Mouse (Mus musculus): Measurements from ENCODE around the gene Mas1. TPM values are rescaled to one million over a fixed set of nuclear protein-coding genes. Genes with fewer than 3 reads are reported as not detected.
A peak's percentile ranks its signal among the peaks of the same experiment; 100 is the strongest.

The Mas1 gene
- total and polyA plus RNA-seq, 2 experiments from 2014 or later, result 0.10 to 0.19 TPM

DNA sequence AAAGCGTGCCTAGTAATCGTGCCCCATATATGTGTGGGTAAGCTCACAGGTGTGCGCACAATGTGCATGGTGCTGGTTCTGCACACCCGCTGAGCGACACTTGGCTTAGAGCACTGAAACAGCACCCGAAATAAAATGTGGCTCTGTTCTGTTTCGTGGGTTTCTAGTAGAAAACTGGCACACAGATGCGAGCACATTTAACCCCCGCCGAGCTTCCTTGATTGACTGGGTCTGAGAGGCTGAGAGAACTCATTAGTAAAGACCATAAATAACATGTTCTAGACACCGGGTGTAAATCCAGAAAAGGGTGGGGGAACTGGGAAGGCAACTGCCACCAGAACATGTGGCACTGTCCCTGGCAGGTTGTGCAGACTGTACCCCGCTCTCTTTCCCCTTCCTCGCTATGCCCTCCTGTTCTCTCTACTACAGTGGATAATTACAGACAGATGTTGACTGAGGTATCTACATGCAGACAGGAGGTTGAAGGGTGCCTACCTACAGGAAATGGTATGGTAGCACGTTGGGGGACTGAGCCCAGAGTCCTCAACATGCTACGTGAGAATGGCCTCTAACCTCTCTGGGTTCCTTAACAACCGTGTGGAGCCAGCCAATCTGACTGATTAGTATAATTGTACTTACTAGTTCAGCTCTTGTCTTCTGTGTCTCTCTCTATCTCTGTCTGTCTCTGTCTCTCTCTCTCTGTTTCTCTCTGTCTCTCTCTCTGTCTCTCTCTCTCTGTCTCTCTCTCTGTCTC is 4.5 kb upstream of the Mas1 start:
- DNase-seq (ENCODE audit: low spot score) (peak; percentile 18), ATAC-seq (no peak)
- no peaks in the 10 kb centered on the region for H3K36me3 ChIP-seq (ENCODE audit: insufficient read depth, low read length)
- no peak for TF ChIP-seq CTCF (IDR thresholded peaks at IDR 0.05; ENCODE audit: low read depth)
- no peaks in the 10 kb centered on the region for H3K9me3 ChIP-seq (ENCODE audit: low read length)
- no peak overlapping the region for H3K4me2 ChIP-seq (ENCODE audit: low read depth, low read length)
- H3K4me1 ChIP-seq (ENCODE audit: insufficient read depth, low read length), result no peaks in the 10 kb centered on the region
- H3K27me3 ChIP-seq (ENCODE audit: insufficient read depth, low read length), result no peaks in the 10 kb centered on the region
- WGBS, result 56% methylated on average over 16 of the region's 16 CpGs
- no peak overlapping the region for H3K27ac ChIP-seq
- no peak overlapping the region for H3K4me3 ChIP-seq (ENCODE audit: low read length)
- no peak overlapping the region for H3K9ac ChIP-seq (replicated peaks; ENCODE audit: low read length)

DNA sequence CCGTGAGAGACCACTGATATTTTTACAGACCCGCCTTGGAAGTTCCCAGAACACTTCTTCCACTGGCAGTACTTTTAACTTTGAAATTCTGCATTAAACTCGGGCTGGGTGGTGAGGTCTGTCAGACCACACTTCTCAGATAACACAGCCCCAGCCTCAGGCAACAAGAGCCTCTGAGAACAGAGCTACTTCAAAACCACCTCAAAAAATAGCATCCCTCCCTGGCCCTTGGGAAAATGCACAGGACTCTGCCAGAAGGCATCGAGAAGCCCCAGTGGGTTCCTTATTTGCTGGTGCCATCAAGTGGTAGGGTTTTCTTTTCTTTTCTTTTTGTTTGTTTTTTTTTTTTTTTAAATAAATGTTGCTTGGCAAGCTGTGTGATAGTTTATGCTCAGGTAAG is 697 bp upstream of the Mas1 start:
- H3K4me3 ChIP-seq (ENCODE audit: low read length), result no peak overlapping the region
- H3K27ac ChIP-seq, result no peak overlapping the region
- DNase-seq (ENCODE audit: low spot score), result no peak
- no peak overlapping the region for H3K9ac ChIP-seq (replicated peaks; ENCODE audit: low read length)
- 46% methylated on average over 4 of the region's 4 CpGs for WGBS
- H3K4me1 ChIP-seq (ENCODE audit: insufficient read depth, low read length), result no peaks in the 10 kb centered on the region
- H3K27me3 ChIP-seq (ENCODE audit: insufficient read depth, low read length), result no peaks in the 10 kb centered on the region
- no peaks in the 10 kb centered on the region for H3K36me3 ChIP-seq (ENCODE audit: insufficient read depth, low read length)
- no peak overlapping the region for H3K4me2 ChIP-seq (ENCODE audit: low read depth, low read length)
- H3K9me3 ChIP-seq (ENCODE audit: low read length), result no peaks in the 10 kb centered on the region
- no peak for ATAC-seq
- TF ChIP-seq CTCF (IDR thresholded peaks at IDR 0.05; ENCODE audit: low read depth), result no peak

- Histone ChIP-seq H3K9ac (replicated peaks; ENCODE audit: low read length) (no peak overlapping the region), H3K27me3 (ENCODE audit: insufficient read depth, low read length) (no peaks in the 10 kb centered on the region), H3K36me3 (ENCODE audit: insufficient read depth, low read length) (no peaks in the 10 kb centered on the region), H3K9me3 (ENCODE audit: low read length) (no peaks in the 10 kb centered on the region), H3K4me2 (ENCODE audit: low read depth, low read length) (no peak overlapping the region), H3K27ac (no peak overlapping the region), H3K4me3 (ENCODE audit: low read length) (no peak overlapping the region), H3K4me1 (ENCODE audit: insufficient read depth, low read length) (no peaks in the 10 kb centered on the region)
- DNase-seq (ENCODE audit: low spot score) (no peak), ATAC-seq (no peak)
- 79% methylated on average over 10 of the region's 10 CpGs for WGBS
- no peak for TF ChIP-seq CTCF (IDR thresholded peaks at IDR 0.05; ENCODE audit: low read depth)
These were observed 1.1 kb downstream of the Mas1 start for GRCm38 (mm10) chr17:12866853-12867252.

DNA sequence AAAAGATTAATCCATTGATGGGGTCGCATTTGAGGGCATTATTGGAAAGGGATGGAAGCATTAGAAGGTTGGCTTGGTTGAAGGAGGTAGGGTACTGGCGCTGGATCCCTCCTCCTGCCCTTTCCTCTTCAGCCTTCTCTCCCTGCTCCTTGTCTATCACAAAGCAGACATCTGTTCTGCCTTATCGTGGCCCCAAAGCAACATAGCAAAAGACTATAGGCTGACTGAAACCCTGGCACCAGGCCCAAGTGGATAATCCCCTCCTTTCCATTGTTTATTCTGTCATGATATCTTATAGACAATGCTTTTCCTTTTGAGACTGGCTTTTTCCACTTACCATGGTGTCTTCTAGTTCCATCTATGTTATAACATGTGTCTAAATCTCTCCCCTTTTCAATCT is 2.5 kb downstream of the Mas1 start:
- Histone ChIP-seq H3K27ac (no peak overlapping the region), H3K4me3 (ENCODE audit: low read length) (no peak overlapping the region), H3K27me3 (ENCODE audit: insufficient read depth, low read length) (no peaks in the 10 kb centered on the region), H3K36me3 (ENCODE audit: insufficient read depth, low read length) (no peaks in the 10 kb centered on the region), H3K9ac (replicated peaks; ENCODE audit: low read length) (no peak overlapping the region), H3K4me1 (ENCODE audit: insufficient read depth, low read length) (no peaks in the 10 kb centered on the region), H3K4me2 (ENCODE audit: low read depth, low read length) (no peak overlapping the region), H3K9me3 (ENCODE audit: low read length) (no peaks in the 10 kb centered on the region)
- 64% methylated on average over 3 of the region's 3 CpGs for WGBS
- no peak for TF ChIP-seq CTCF (IDR thresholded peaks at IDR 0.05; ENCODE audit: low read depth)
- DNase-seq (ENCODE audit: low spot score) (no peak), ATAC-seq (no peak)

- Histone ChIP-seq H3K4me1 (ENCODE audit: insufficient read depth, low read length) (no peaks in the 10 kb centered on the region), H3K27ac (no peak overlapping the region), H3K36me3 (ENCODE audit: insufficient read depth, low read length) (no peaks in the 10 kb centered on the region), H3K27me3 (ENCODE audit: insufficient read depth, low read length) (no peaks in the 10 kb centered on the region), H3K9ac (replicated peaks; ENCODE audit: low read length) (no peak overlapping the region), H3K4me2 (ENCODE audit: low read depth, low read length) (no peak overlapping the region), H3K4me3 (ENCODE audit: low read length) (no peak overlapping the region), H3K9me3 (ENCODE audit: low read length) (no peaks in the 10 kb centered on the region)
- TF ChIP-seq CTCF (IDR thresholded peaks at IDR 0.05; ENCODE audit: low read depth), result no peak
- no peak for DNase-seq (ENCODE audit: low spot score)
- ATAC-seq, result no peak
These were observed 3.8 kb downstream of the Mas1 start for GRCm38 (mm10) chr17:12864111-12864510.

DNA sequence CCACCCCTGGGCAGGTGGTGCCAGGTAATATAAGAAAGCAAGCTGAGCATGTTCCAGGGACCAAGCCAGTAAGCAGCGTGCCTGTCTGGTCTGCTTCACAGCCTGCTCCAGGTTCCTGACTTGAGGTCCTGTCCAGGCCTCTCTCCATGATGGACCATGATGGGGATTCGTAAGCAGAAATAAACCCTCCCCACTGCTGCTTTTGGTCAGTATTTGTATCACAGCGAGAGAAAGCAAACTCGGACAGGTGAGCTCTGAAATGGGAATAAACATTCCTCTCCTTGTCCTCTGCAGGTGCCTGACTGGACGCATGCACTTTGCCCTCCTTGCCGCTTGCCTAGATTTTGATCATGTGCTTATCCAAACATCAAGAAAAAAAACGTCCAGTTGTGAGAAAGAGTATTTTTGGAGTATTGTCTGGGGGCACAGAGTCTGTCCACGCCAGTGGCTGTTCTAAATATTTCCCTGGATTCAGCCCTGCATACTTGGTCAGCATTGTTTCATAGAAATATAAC is 8.9 kb downstream of the Mas1 start:
- no peaks in the 10 kb centered on the region for H3K9me3 ChIP-seq (ENCODE audit: low read length)
- no peak for TF ChIP-seq CTCF (IDR thresholded peaks at IDR 0.05; ENCODE audit: low read depth)
- 82% methylated on average over 8 of the region's 8 CpGs for WGBS
- ATAC-seq (no peak), DNase-seq (ENCODE audit: low spot score) (no peak)
- H3K27ac ChIP-seq, result no peak overlapping the region
- H3K27me3 ChIP-seq (ENCODE audit: insufficient read depth, low read length), result no peaks in the 10 kb centered on the region
- no peak overlapping the region for H3K4me2 ChIP-seq (ENCODE audit: low read depth, low read length)
- no peaks in the 10 kb centered on the region for H3K4me1 ChIP-seq (ENCODE audit: insufficient read depth, low read length)
- H3K9ac ChIP-seq (replicated peaks; ENCODE audit: low read length), result no peak overlapping the region
- H3K4me3 ChIP-seq (ENCODE audit: low read length), result no peak overlapping the region
- no peaks in the 10 kb centered on the region for H3K36me3 ChIP-seq (ENCODE audit: insufficient read depth, low read length)

- Histone ChIP-seq H3K36me3 (ENCODE audit: insufficient read depth, low read length) (no peaks in the 10 kb centered on the region), H3K4me3 (ENCODE audit: low read length) (no peak overlapping the region), H3K27me3 (ENCODE audit: insufficient read depth, low read length) (no peaks in the 10 kb centered on the region), H3K27ac (no peak overlapping the region), H3K4me2 (ENCODE audit: low read depth, low read length) (no peak overlapping the region), H3K9ac (replicated peaks; ENCODE audit: low read length) (no peak overlapping the region), H3K9me3 (ENCODE audit: low read length) (no peaks in the 10 kb centered on the region), H3K4me1 (ENCODE audit: insufficient read depth, low read length) (no peaks in the 10 kb centered on the region)
- no peak for ATAC-seq
- DNase-seq (ENCODE audit: low spot score), result peak; percentile 39
- 44% methylated on average over 4 of the region's 4 CpGs for WGBS
- peak; percentile 51 for TF ChIP-seq CTCF (IDR thresholded peaks at IDR 0.05; ENCODE audit: low read depth)
These were observed 9.9 kb downstream of the Mas1 start for GRCm38 (mm10) chr17:12858072-12858471.

Data from hindbrain, postnatal 0 days (tissue).